Mouse (Mus musculus) cerebellum, adult 11-12 months (tissue): ENCODE measurements around the gene Nkx3-2.

Experiments
- DNase-seq: peaks from one replicate; pipeline ENCODE4 v3.0.0; 2022

Nkx3-2 gene

GRCm38 (mm10) chr5:41763731-41764721 lies at the start of gene Nkx3-2:
Nkx3-2 (minus strand) TSS chr5:41764501.
- no peak for DNase-seq

- DNase-seq, result no peak
Measured at GRCm38 (mm10) chr5:41812516-41812915, 48.2 kb upstream of the Nkx3-2 start.

GRCm38 (mm10) chr5:41811279-41811678 lies 47.0 kb upstream of the Nkx3-2 start:
- DNase-seq, result no peak

- no peak for DNase-seq
Measured at GRCm38 (mm10) chr5:41807383-41807782, 43.1 kb upstream of the Nkx3-2 start.

- DNase-seq, result no peak
Measured at GRCm38 (mm10) chr5:41806176-41806575, 41.9 kb upstream of the Nkx3-2 start.

- DNase-seq, result no peak
Measured at GRCm38 (mm10) chr5:41805085-41805484, 40.8 kb upstream of the Nkx3-2 start.

- no peak for DNase-seq
Measured at GRCm38 (mm10) chr5:41804643-41805042, 40.3 kb upstream of the Nkx3-2 start.

GRCm38 (mm10) chr5:41801622-41802021 lies 37.3 kb upstream of the Nkx3-2 start:
- no peak for DNase-seq

- DNase-seq, result no peak
Measured at GRCm38 (mm10) chr5:41794434-41794833, 30.1 kb upstream of the Nkx3-2 start.

- no peak for DNase-seq
Measured at GRCm38 (mm10) chr5:41790517-41790916, 26.2 kb upstream of the Nkx3-2 start.

GRCm38 (mm10) chr5:41788877-41789276 lies 24.6 kb upstream of the Nkx3-2 start:
- no peak for DNase-seq

- DNase-seq, result no peak
Measured at GRCm38 (mm10) chr5:41781890-41782289, 17.6 kb upstream of the Nkx3-2 start.

- peak; percentile 51 for DNase-seq
Measured at GRCm38 (mm10) chr5:41780026-41780425, 15.7 kb upstream of the Nkx3-2 start.

GRCm38 (mm10) chr5:41775728-41776127 lies 11.4 kb upstream of the Nkx3-2 start:
- DNase-seq, result no peak

- DNase-seq, result no peak
Measured at GRCm38 (mm10) chr5:41775273-41775672, 11.0 kb upstream of the Nkx3-2 start.

GRCm38 (mm10) chr5:41768382-41769040 lies 4.2 kb upstream of the Nkx3-2 start:
- peak; percentile 68 for DNase-seq

- no peak for DNase-seq
Measured at GRCm38 (mm10) chr5:41767296-41768200, 3.2 kb upstream of the Nkx3-2 start.

GRCm38 (mm10) chr5:41766406-41767010 lies 2.2 kb upstream of the Nkx3-2 start:
- DNase-seq, result no peak

- DNase-seq, result no peak
Measured at GRCm38 (mm10) chr5:41765626-41766405, 1.5 kb upstream of the Nkx3-2 start.

- DNase-seq, result no peak
Measured at GRCm38 (mm10) chr5:41762947-41763730, 1.2 kb downstream of the Nkx3-2 start.
